Mouse (Mus musculus) stomach, embryonic 14.5 days (tissue): ENCODE measurements around the gene Cep295nl. TPM values are rescaled to one million over a fixed set of nuclear protein-coding genes. Genes with fewer than 3 reads are reported as not detected.

ENCODE experiments used
- ATAC-seq: fragments of 200-750 bp; cut with Nextera tagmentation; 2 replicates; pipeline ENCODE4 v1.8.0; 2017; ENCODE audit warnings: low read depth, moderate TSS enrichment; ENCODE audit not compliant: insufficient number of reproducible peaks, insufficient read depth, low FRiP score
- H3K27ac ChIP-seq: fragments of 300-500 bp; sonication (generic); 2 replicates; pipeline ENCODE4 v1.5.1; 2014; ENCODE audit warnings: mild to moderate bottlenecking, low read length, moderate library complexity, mixed read lengths
- H3K27me3 ChIP-seq: fragments of 300-500 bp; sonication (generic); 2 replicates; pipeline ENCODE4 v1.6.1; 2014; ENCODE audit warnings: low read length, control low read depth, mixed read lengths; ENCODE audit not compliant: control insufficient read depth, insufficient read depth
- H3K36me3 ChIP-seq: fragments of 300-500 bp; sonication (generic); 2 replicates; pipeline ENCODE4 v1.6.1; 2014; ENCODE audit warnings: mild to moderate bottlenecking, control low read depth, low read length, moderate library complexity, mixed read lengths; ENCODE audit not compliant: control insufficient read depth, insufficient read depth
- H3K4me1 ChIP-seq: fragments of 300-500 bp; sonication (generic); 2 replicates; pipeline ENCODE4 v1.6.1; 2014; ENCODE audit warnings: low read length, control low read depth, mixed read lengths; ENCODE audit not compliant: control insufficient read depth, insufficient read depth
- H3K4me2 ChIP-seq: fragments of 300-500 bp; sonication (generic); replicated peaks from 2 replicates; pipeline ENCODE4 v1.6.1; 2014; ENCODE audit warnings: low read depth, low read length, control low read depth
- H3K4me3 ChIP-seq: fragments of 300-500 bp; sonication (generic); 2 replicates; pipeline ENCODE4 v1.5.1; 2014; ENCODE audit warnings: low read depth, low read length, control low read depth
- H3K9ac ChIP-seq: fragments of 300-500 bp; sonication (generic); replicated peaks from 2 replicates; pipeline ENCODE4 v1.6.1; 2014; ENCODE audit warnings: low read depth, mild to moderate bottlenecking, control low read depth, low read length, moderate library complexity, mixed read lengths
- H3K9me3 ChIP-seq: fragments of 300-500 bp; sonication (generic); 2 replicates; pipeline ENCODE4 v1.6.1; 2016; ENCODE audit warnings: low read depth, low read length, control low read depth; ENCODE audit not compliant: control insufficient read depth
- WGBS: fragments of 180-500 bp; shearing (Covaris S2); extraction: QIAGEN DNeasy Blood & Tissue Kit; methylation state at CpG from one replicate; pipeline ENCODE4 v1.1.7; 2014; 5-methylcytosine and 5-hydroxymethylcytosine counted together
- polyA plus RNA-seq: library from polyadenylated mRNA; unstranded; fragments of >200 nt; fragmentation: Nextera tagmentation; extraction: Ambion mirVana; gene quantifications from 2 replicates; pipeline ENCODE4 v1.2.1, GENCODE M21; 2014

Gene Cep295nl
- polyA plus RNA-seq, 1 experiment from 2014 or later: not detected

GRCm38 (mm10) chr11:118374506-118374905 is 32.2 kb upstream of the Cep295nl start:
- Histone ChIP-seq H3K4me2 (no peak overlapping the region), H3K9ac (no peak overlapping the region), H3K27me3 (no peaks in the 10 kb centered on the region), H3K4me1 (peaks cover 5% of the 10 kb centered on the region; the same call in 1 of the 2 replicates), H3K27ac (no peak overlapping the region), H3K4me3 (no peak overlapping the region), H3K36me3 (no peaks in the 10 kb centered on the region), H3K9me3 (no peaks in the 10 kb centered on the region)
- no peak for ATAC-seq
- whole genome bisulfite sequencing: 64% methylated on average over 5 of the region's 5 CpGs

- WGBS: 60% methylated on average over 7 of the region's 7 CpGs
- H3K4me3 ChIP-seq: no peak overlapping the region
- H3K9ac ChIP-seq: no peak overlapping the region
- H3K4me1 ChIP-seq: peaks cover 5% of the 10 kb centered on the region; the same call in 1 of the 2 replicates
- H3K9me3 ChIP-seq: no peaks in the 10 kb centered on the region
- H3K27me3 ChIP-seq: no peaks in the 10 kb centered on the region
- ATAC-seq: no peak
- H3K27ac ChIP-seq: no peak overlapping the region
- H3K4me2 ChIP-seq: no peak overlapping the region
- H3K36me3 ChIP-seq: no peaks in the 10 kb centered on the region
Measured at GRCm38 (mm10) chr11:118372641-118373040, 30.3 kb upstream of the Cep295nl start.

- Histone ChIP-seq H3K4me3 (no peak overlapping the region), H3K27me3 (no peaks in the 10 kb centered on the region), H3K36me3 (no peaks in the 10 kb centered on the region), H3K4me1 (peaks cover 5% of the 10 kb centered on the region; the same call in 1 of the 2 replicates), H3K4me2 (no peak overlapping the region), H3K27ac (no peak overlapping the region), H3K9me3 (no peaks in the 10 kb centered on the region), H3K9ac (no peak overlapping the region)
- WGBS: 76% methylated on average over 7 of the region's 7 CpGs
- ATAC-seq: no peak
Measured at GRCm38 (mm10) chr11:118371876-118372275, 29.6 kb upstream of the Cep295nl start.

- no peak for ATAC-seq
- no peak overlapping the region for H3K27ac ChIP-seq
- no peak overlapping the region for H3K4me3 ChIP-seq
- H3K9ac ChIP-seq: no peak overlapping the region
- H3K4me1 ChIP-seq: peaks cover 13% of the 10 kb centered on the region
- H3K27me3 ChIP-seq: no peaks in the 10 kb centered on the region
- no peaks in the 10 kb centered on the region for H3K36me3 ChIP-seq
- no peak overlapping the region for H3K4me2 ChIP-seq
- no peaks in the 10 kb centered on the region for H3K9me3 ChIP-seq
- 73% methylated on average over 8 of the region's 8 CpGs for WGBS
Measured at GRCm38 (mm10) chr11:118369657-118370056, 27.4 kb upstream of the Cep295nl start.

GRCm38 (mm10) chr11:118369251-118369650 is 27.0 kb upstream of the Cep295nl start:
- Histone ChIP-seq H3K4me1 (peaks cover 13% of the 10 kb centered on the region), H3K4me2 (no peak overlapping the region), H3K36me3 (no peaks in the 10 kb centered on the region), H3K4me3 (no peak overlapping the region), H3K9ac (no peak overlapping the region), H3K27ac (no peak overlapping the region), H3K27me3 (no peaks in the 10 kb centered on the region), H3K9me3 (no peaks in the 10 kb centered on the region)
- no peak for ATAC-seq
- WGBS: 79% methylated on average over 5 of the region's 5 CpGs

- Histone ChIP-seq H3K9me3 (no peaks in the 10 kb centered on the region), H3K9ac (no peak overlapping the region), H3K4me2 (no peak overlapping the region), H3K4me1 (peaks cover 19% of the 10 kb centered on the region), H3K27ac (no peak overlapping the region), H3K4me3 (no peak overlapping the region), H3K27me3 (no peaks in the 10 kb centered on the region), H3K36me3 (no peaks in the 10 kb centered on the region)
- WGBS: 67% methylated on average over 3 of the region's 3 CpGs
- no peak for ATAC-seq
Measured at GRCm38 (mm10) chr11:118368330-118368729, 26.0 kb upstream of the Cep295nl start.

GRCm38 (mm10) chr11:118366559-118366958 is 24.3 kb upstream of the Cep295nl start:
- H3K4me2 ChIP-seq: no peak overlapping the region
- WGBS: 69% methylated on average over 8 of the region's 8 CpGs
- H3K9me3 ChIP-seq: no peaks in the 10 kb centered on the region
- no peak overlapping the region for H3K4me3 ChIP-seq
- H3K4me1 ChIP-seq: peaks cover 32% of the 10 kb centered on the region
- H3K27me3 ChIP-seq: no peaks in the 10 kb centered on the region
- H3K36me3 ChIP-seq: no peaks in the 10 kb centered on the region
- no peak for ATAC-seq
- no peak overlapping the region for H3K27ac ChIP-seq
- H3K9ac ChIP-seq: no peak overlapping the region

GRCm38 (mm10) chr11:118366108-118366507 is 23.8 kb upstream of the Cep295nl start:
- Histone ChIP-seq H3K27me3 (no peaks in the 10 kb centered on the region), H3K4me2 (no peak overlapping the region), H3K9me3 (no peaks in the 10 kb centered on the region), H3K27ac (no peak overlapping the region; the same call in 1 of the 2 replicates), H3K36me3 (no peaks in the 10 kb centered on the region), H3K4me3 (no peak overlapping the region), H3K4me1 (peaks cover 33% of the 10 kb centered on the region), H3K9ac (no peak overlapping the region)
- no peak for ATAC-seq
- 58% methylated on average over 3 of the region's 3 CpGs for WGBS

- Histone ChIP-seq H3K9ac (no peak overlapping the region), H3K4me1 (peaks cover 42% of the 10 kb centered on the region), H3K36me3 (no peaks in the 10 kb centered on the region), H3K4me3 (no peak overlapping the region), H3K27me3 (no peaks in the 10 kb centered on the region), H3K27ac (peak overlapping the region; percentile 72; the same call in 1 of the 2 replicates), H3K9me3 (no peaks in the 10 kb centered on the region), H3K4me2 (no peak overlapping the region)
- peak; percentile 56; the same call in 1 of the 2 replicates for ATAC-seq
- WGBS: 46% methylated on average over 7 of the region's 7 CpGs
Measured at GRCm38 (mm10) chr11:118365171-118365570, 22.9 kb upstream of the Cep295nl start.
